Mouse (Mus musculus) heart, postnatal 0 days (tissue): Measurements from ENCODE around the gene Ndel1. TPM values are rescaled to one million over a fixed set of nuclear protein-coding genes. Genes with fewer than 3 reads are reported as not detected.

Experiments
- ATAC-seq: fragments of 200-750 bp; cut with Nextera tagmentation; 2 replicates; pipeline ENCODE4 v1.8.0; 2017; ENCODE audit warnings: low read depth, moderate number of reproducible peaks, moderate library complexity; ENCODE audit not compliant: insufficient read depth
- DNase-seq: peaks from one replicate; pipeline ENCODE4 v3.0.0-alpha.2; 2016; ENCODE audit warnings: low spot score
- H3K27ac ChIP-seq: fragments of 300-500 bp; sonication (generic); 2 replicates; pipeline ENCODE4 v1.5.1; 2014; ENCODE audit warnings: low read depth, mild to moderate bottlenecking
- H3K27me3 ChIP-seq: fragments of 300-500 bp; sonication (generic); 2 replicates; pipeline ENCODE4 v1.6.1; 2014; ENCODE audit warnings: low read length, mixed read lengths; ENCODE audit not compliant: control insufficient read depth, insufficient read depth
- H3K36me3 ChIP-seq: fragments of 300-500 bp; sonication (generic); replicated peaks from 2 replicates; pipeline ENCODE4 v1.6.1; 2014; ENCODE audit warnings: low read length, mixed read lengths; ENCODE audit not compliant: control insufficient read depth, insufficient read depth
- H3K4me1 ChIP-seq: fragments of 300-500 bp; sonication (generic); 2 replicates; pipeline ENCODE4 v1.6.1; 2014; ENCODE audit warnings: antibody characterized with exemption; ENCODE audit not compliant: control insufficient read depth, insufficient read depth
- H3K4me2 ChIP-seq: fragments of 300-500 bp; sonication (generic); 2 replicates; pipeline ENCODE4 v1.6.1; 2014; ENCODE audit warnings: low read depth, mild to moderate bottlenecking, low read length, moderate library complexity
- H3K4me3 ChIP-seq: fragments of 300-500 bp; sonication (generic); 2 replicates; pipeline ENCODE4 v1.5.1; 2014; ENCODE audit warnings: low read depth, low read length
- H3K9ac ChIP-seq: fragments of 300-500 bp; sonication (generic); replicated peaks from 2 replicates; pipeline ENCODE4 v1.6.1; 2014; ENCODE audit warnings: low read depth, low read length, mixed read lengths
- H3K9me3 ChIP-seq: fragments of 300-500 bp; sonication (generic); replicated peaks from 2 replicates; pipeline ENCODE4 v1.6.1; 2016; ENCODE audit warnings: low read length; ENCODE audit not compliant: control insufficient read depth
- CTCF ChIP-seq: IDR thresholded peaks from 2 replicates; pipeline ENCODE4 v1.5.1; 2016; ENCODE audit warnings: antibody characterized with exemption, control low read depth, low read depth
- EP300 ChIP-seq: IDR thresholded peaks from 2 replicates; pipeline ENCODE4 v1.6.1; 2016; ENCODE audit warnings: antibody characterized with exemption, low read depth
- WGBS: fragments of 180-500 bp; shearing (Covaris S2); extraction: QIAGEN DNeasy Blood & Tissue Kit; methylation state at CpG from one replicate; pipeline ENCODE4 v1.1.7; 2014; 5-methylcytosine and 5-hydroxymethylcytosine counted together
- polyA plus RNA-seq: library from polyadenylated mRNA; unstranded; fragments of >200 nt; fragmentation: Nextera tagmentation; extraction: Ambion mirVana; gene quantifications from 2 replicates; pipeline ENCODE4 v1.2.1, GENCODE M21; 2015
- total RNA-seq: library from RNA; depleted of rRNA; stranded (reverse); fragments of >200 nt; gene quantifications from 2 replicates; pipeline ENCODE4 v1.2.3, GENCODE M21; 2014; ENCODE audit warnings: low replicate concordance

The Ndel1 gene
- total and polyA plus RNA-seq, 2 experiments from 2014 or later: 62.3 to 130 TPM

GRCm38 (mm10) chr11:68854621-68855020 lies 17.0 kb downstream of the Ndel1 start:
- DNase-seq: no peak
- Histone ChIP-seq H3K4me1 (peaks cover 8% of the 10 kb centered on the region; the same call in 1 of the 2 replicates), H3K9me3 (no peaks in the 10 kb centered on the region), H3K27me3 (no peaks in the 10 kb centered on the region), H3K4me3 (no peak overlapping the region), H3K27ac (peak overlapping the region; percentile 99), H3K9ac (no peak overlapping the region), H3K36me3 (no peaks in the 10 kb centered on the region), H3K4me2 (no peak overlapping the region)
- 74% methylated on average over 3 of the region's 3 CpGs for WGBS
- no peak for TF ChIP-seq CTCF
- TF ChIP-seq EP300: no peak
- no peak for ATAC-seq

- H3K27me3 ChIP-seq: no peaks in the 10 kb centered on the region
- WGBS: 28% methylated on average over 14 of the region's 14 CpGs
- no peak for TF ChIP-seq CTCF
- peak; percentile 80 for TF ChIP-seq EP300
- peak overlapping the region; percentile 47 for H3K9ac ChIP-seq
- H3K36me3 ChIP-seq: no peaks in the 10 kb centered on the region
- peak overlapping the region; percentile 87 for H3K4me3 ChIP-seq
- peak overlapping the region; percentile 57 for H3K4me2 ChIP-seq
- peak overlapping the region; percentile 99 for H3K27ac ChIP-seq
- ATAC-seq (peak; percentile 3; the same call in 1 of the 2 replicates), DNase-seq (peak; percentile 75)
- peaks cover 8% of the 10 kb centered on the region; the same call in 1 of the 2 replicates for H3K4me1 ChIP-seq
- H3K9me3 ChIP-seq: no peaks in the 10 kb centered on the region
These were observed 17.9 kb downstream of the Ndel1 start for GRCm38 (mm10) chr11:68853611-68854401.

- Histone ChIP-seq H3K27me3 (no peaks in the 10 kb centered on the region), H3K9me3 (no peaks in the 10 kb centered on the region), H3K36me3 (no peaks in the 10 kb centered on the region), H3K4me3 (peak overlapping the region; percentile 87), H3K9ac (peak overlapping the region; percentile 95), H3K4me1 (peaks cover 8% of the 10 kb centered on the region; the same call in 1 of the 2 replicates), H3K4me2 (peak overlapping the region; percentile 80), H3K27ac (peak overlapping the region; percentile 99)
- WGBS: under 1% methylated on average over 41 of the region's 42 CpGs
- ATAC-seq: peak; percentile 99
- TF ChIP-seq CTCF (no peak), EP300 (no peak; the same call in 1 of the 2 replicates)
- DNase-seq: peak; percentile 98
These were observed 18.7 kb downstream of the Ndel1 start for GRCm38 (mm10) chr11:68852932-68853409.

DNA sequence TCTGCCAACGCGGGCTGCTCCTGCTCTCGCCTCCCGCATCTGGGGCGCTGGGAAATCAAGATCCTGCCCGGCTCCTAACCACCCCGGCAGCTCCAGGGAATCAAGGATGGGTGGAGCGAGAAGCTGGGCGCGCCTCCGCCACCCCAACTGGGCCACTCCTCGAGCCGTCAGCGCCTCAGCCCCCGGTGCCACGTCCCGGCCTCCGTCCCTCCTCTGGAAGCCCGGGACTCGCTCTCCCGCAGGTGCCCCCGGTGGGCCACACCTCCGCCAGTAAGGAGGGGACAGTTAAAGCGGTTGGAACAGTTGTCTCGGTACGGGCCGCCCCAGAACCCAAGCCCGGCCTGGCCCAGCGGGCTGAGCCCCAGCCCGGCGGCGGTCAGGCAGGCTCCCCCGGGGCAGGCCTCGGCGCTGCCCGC lies 19.2 kb downstream of the Ndel1 start:
- Histone ChIP-seq H3K27me3 (no peaks in the 10 kb centered on the region), H3K9ac (peak overlapping the region; percentile 95), H3K4me2 (peak overlapping the region; percentile 80), H3K4me1 (peaks cover 8% of the 10 kb centered on the region; the same call in 1 of the 2 replicates), H3K36me3 (no peaks in the 10 kb centered on the region), H3K9me3 (no peaks in the 10 kb centered on the region), H3K27ac (peak overlapping the region; percentile 99), H3K4me3 (peak overlapping the region; percentile 87)
- ATAC-seq: peak; percentile 45
- peak; percentile 45 for DNase-seq
- TF ChIP-seq EP300 (no peak), CTCF (no peak)
- 0% methylated on average over 32 of the region's 36 CpGs for WGBS

DNA sequence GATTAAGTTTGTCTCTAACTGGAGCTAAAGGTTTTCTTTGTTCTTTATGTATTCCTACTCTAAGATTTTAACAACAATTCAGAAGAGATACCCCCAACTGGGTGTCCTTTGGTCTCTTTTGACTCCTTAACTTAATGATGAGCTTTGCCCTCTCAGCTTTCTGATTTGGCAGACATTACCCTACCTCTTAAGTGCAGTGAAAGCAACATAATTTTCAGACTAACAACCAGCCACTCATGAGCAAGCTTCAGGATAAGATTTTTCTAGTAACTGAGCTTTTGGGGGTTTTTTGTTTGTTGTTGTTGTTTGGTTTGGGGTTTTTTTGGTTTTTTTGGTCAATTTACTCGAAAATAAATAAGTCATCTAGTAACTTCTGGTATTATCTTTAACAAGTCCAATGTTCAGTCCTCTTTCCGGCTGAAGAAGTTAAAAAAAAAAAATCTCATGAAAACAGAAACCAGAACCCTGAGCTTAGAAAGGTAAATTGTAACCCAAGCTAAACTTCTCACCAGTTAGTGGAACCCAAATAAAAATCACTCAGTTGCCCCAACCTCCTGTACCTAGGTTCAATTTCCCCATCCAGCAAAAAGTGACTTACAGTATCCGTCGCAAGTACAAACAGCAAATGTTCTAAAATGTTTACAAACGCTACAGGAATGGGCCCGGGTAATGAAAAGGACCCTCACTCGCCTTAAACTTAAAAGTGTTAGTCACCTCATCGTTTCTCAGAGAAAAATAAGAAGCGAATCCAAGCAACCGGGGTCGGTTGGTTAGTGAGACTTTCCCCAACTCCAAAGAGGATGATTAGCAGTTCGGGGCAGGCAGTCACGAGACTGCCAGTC lies 19.8 kb downstream of the Ndel1 start:
- H3K4me3 ChIP-seq: peak overlapping the region; percentile 87
- H3K27me3 ChIP-seq: no peaks in the 10 kb centered on the region
- H3K9me3 ChIP-seq: no peaks in the 10 kb centered on the region
- 2% methylated on average over 13 of the region's 13 CpGs for WGBS
- peak overlapping the region; percentile 99 for H3K27ac ChIP-seq
- no peak for TF ChIP-seq EP300
- TF ChIP-seq CTCF: no peak
- peak overlapping the region; percentile 95 for H3K9ac ChIP-seq
- DNase-seq: no peak
- ATAC-seq: no peak
- H3K36me3 ChIP-seq: no peaks in the 10 kb centered on the region
- peaks cover 8% of the 10 kb centered on the region; the same call in 1 of the 2 replicates for H3K4me1 ChIP-seq
- peak overlapping the region; percentile 80 for H3K4me2 ChIP-seq
